Mouse (Mus musculus): ENCODE data around the gene Calm1.

- TF ChIP-seq MYOD1 (IDR thresholded peaks at IDR 0.05; ENCODE audit: control insufficient read depth in 1 of 3, insufficient read length in 2 of 3, low read depth in 2 of 3) (no peak), POLR2A (IDR thresholded peaks at IDR 0.05; ENCODE audit: insufficient read length, low read depth) (no peak), TCF12 (IDR thresholded peaks at IDR 0.05; ENCODE audit: insufficient read depth, poor library complexity, severe bottlenecking) (no peak), USF1 (IDR thresholded peaks at IDR 0.05; ENCODE audit: low read depth) (no peak), E2F4 (IDR thresholded peaks at IDR 0.05; ENCODE audit: insufficient read depth) (no peak), MAX (IDR thresholded peaks at IDR 0.05; ENCODE audit: low read depth) (no peak), REST (IDR thresholded peaks at IDR 0.05; ENCODE audit: insufficient read depth, insufficient read length) (no peak), MYOG (IDR thresholded peaks at IDR 0.05; ENCODE audit: control insufficient read depth in 1 of 3, insufficient read depth in 1 of 3, insufficient read length in 2 of 3, low read depth in 2 of 3) (no peak), CEBPB (IDR thresholded peaks at IDR 0.05; ENCODE audit: insufficient read depth, poor library complexity, severe bottlenecking) (no peak), POLR2AphosphoS2 (IDR thresholded peaks at IDR 0.05; ENCODE audit: insufficient read length, low read depth) (no peak)
Measured at GRCm38 (mm10) chr12:100205156-100205555, 5.9 kb downstream of the Calm1 start.
